Mouse (Mus musculus) forebrain, embryonic 13.5 days (tissue): ENCODE measurements at regions not wholly inside any gene's neighbourhood (a gene's known extent, or its start where the extent isn't known, plus 50 kb on each side); places are given as distances from the start of the nearest gene placed in this dataset.

Experiments used
- ATAC-seq: fragments of 200-750 bp; cut with Nextera tagmentation; 2 replicates; pipeline ENCODE4 v1.8.0; 2017
- H3K27ac ChIP-seq: fragments of 300-500 bp; sonication (generic); 2 replicates; pipeline ENCODE4 v1.5.1; 2015; ENCODE audit warnings: inconsistent platforms, mild to moderate bottlenecking, moderate library complexity
- H3K27me3 ChIP-seq: fragments of 300-500 bp; sonication (generic); 2 replicates; pipeline ENCODE4 v1.6.1; 2015; ENCODE audit warnings: mild to moderate bottlenecking, inconsistent platforms
- H3K36me3 ChIP-seq: fragments of 300-500 bp; sonication (generic); 2 replicates; pipeline ENCODE4 v1.6.1; 2015; ENCODE audit warnings: mild to moderate bottlenecking, inconsistent platforms; ENCODE audit not compliant: poor library complexity, severe bottlenecking
- H3K4me1 ChIP-seq: fragments of 300-500 bp; sonication (generic); 2 replicates; pipeline ENCODE4 v1.6.1; 2015; ENCODE audit warnings: inconsistent platforms
- H3K4me2 ChIP-seq: fragments of 300-500 bp; sonication (generic); 2 replicates; pipeline ENCODE4 v1.6.1; 2015; ENCODE audit warnings: inconsistent platforms, mild to moderate bottlenecking, moderate library complexity
- H3K4me3 ChIP-seq: fragments of 300-500 bp; sonication (generic); 2 replicates; pipeline ENCODE4 v1.5.1; 2015; ENCODE audit warnings: mild to moderate bottlenecking, inconsistent platforms
- H3K9ac ChIP-seq: fragments of 300-500 bp; sonication (generic); 2 replicates; pipeline ENCODE4 v1.6.1; 2015; ENCODE audit warnings: mild to moderate bottlenecking, inconsistent platforms
- H3K9me3 ChIP-seq: fragments of 300-500 bp; sonication (generic); replicated peaks from 2 replicates; pipeline ENCODE4 v1.6.1; 2016; ENCODE audit warnings: inconsistent platforms
- WGBS: fragments of 180-500 bp; shearing (Covaris S2); methylation state at CpG from one replicate; pipeline ENCODE4 v1.1.7; 2015; 5-methylcytosine and 5-hydroxymethylcytosine counted together

- Histone ChIP-seq H3K36me3 (no peaks in the 10 kb centered on the region), H3K4me1 (no peaks in the 10 kb centered on the region), H3K4me2 (no peak overlapping the region), H3K9ac (no peak overlapping the region), H3K9me3 (no peaks in the 10 kb centered on the region), H3K27me3 (no peaks in the 10 kb centered on the region), H3K4me3 (no peak overlapping the region), H3K27ac (no peak overlapping the region)
- 69% methylated on average over 2 of the region's 2 CpGs for WGBS
- ATAC-seq: no peak
These were observed 895.0 kb upstream of the Fat3 start for GRCm38 (mm10) chr9:17396056-17396455.

GRCm38 (mm10) chr9:17393061-17393460, 892.0 kb upstream of the Fat3 start:
- Histone ChIP-seq H3K4me1 (no peaks in the 10 kb centered on the region), H3K9me3 (no peaks in the 10 kb centered on the region), H3K4me2 (no peak overlapping the region), H3K36me3 (no peaks in the 10 kb centered on the region), H3K4me3 (no peak overlapping the region), H3K27ac (no peak overlapping the region), H3K9ac (no peak overlapping the region), H3K27me3 (no peaks in the 10 kb centered on the region)
- ATAC-seq: peak; percentile 63; the same call in 1 of the 2 replicates
